Mouse (Mus musculus): ENCODE results near the gene Dcaf10.

DNA sequence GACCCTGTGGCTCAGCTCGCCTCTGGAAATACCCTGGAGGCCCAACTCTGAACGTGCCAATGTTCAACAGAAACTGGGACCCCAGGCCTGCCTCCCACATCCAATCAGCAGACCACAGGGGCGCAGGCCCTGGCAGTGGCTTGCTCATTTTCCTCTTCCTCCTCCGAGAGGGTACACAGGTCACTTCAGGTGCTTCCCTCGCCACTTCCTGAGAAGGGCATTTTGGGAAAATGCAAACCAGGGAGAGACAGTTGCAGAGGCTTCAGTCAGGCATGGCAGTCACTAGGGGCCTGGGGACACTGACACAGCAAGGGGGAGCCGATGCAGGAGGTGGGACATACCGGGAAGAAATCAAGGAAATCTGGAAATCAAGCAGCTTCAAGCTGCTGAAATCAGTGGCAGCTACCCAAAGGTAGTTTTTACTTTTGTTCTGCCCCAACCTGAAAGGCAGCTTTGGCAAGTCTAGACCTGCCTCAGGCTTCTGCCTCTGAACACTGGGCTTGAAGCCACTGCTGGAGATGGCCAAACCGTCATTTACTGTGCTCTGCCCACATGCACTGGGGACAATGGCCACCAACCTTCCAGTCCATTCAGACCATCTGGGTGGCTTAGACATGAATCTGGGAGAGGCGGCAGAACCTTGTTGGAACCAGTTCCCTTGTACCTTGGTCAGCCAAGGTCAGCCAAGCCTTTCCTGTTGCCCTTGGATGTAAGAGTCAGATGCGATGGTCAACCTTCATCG is 79.8 kb downstream of the Dcaf10 start:
- TF ChIP-seq CTCF (IDR thresholded peaks at IDR 0.05; ENCODE audit: low read depth) (no peak), EP300 (IDR thresholded peaks at IDR 0.05; ENCODE audit: low read depth) (no peak)

Measured in liver, embryonic 14.5 days (tissue).